Mouse (Mus musculus) heart, postnatal 0 days (tissue): ENCODE measurements at regions not wholly inside any gene's neighbourhood (a gene's known extent, or its start where the extent isn't known, plus 50 kb on each side); places are given as distances from the start of the nearest gene placed in this dataset.

ENCODE experiments used
- ATAC-seq: fragments of 200-750 bp; cut with Nextera tagmentation; 2 replicates; pipeline ENCODE4 v1.8.0; 2017; ENCODE audit warnings: low read depth, moderate number of reproducible peaks, moderate library complexity; ENCODE audit not compliant: insufficient read depth
- DNase-seq: peaks from one replicate; pipeline ENCODE4 v3.0.0-alpha.2; 2016; ENCODE audit warnings: low spot score
- H3K27ac ChIP-seq: fragments of 300-500 bp; sonication (generic); 2 replicates; pipeline ENCODE4 v1.5.1; 2014; ENCODE audit warnings: low read depth, mild to moderate bottlenecking
- H3K27me3 ChIP-seq: fragments of 300-500 bp; sonication (generic); 2 replicates; pipeline ENCODE4 v1.6.1; 2014; ENCODE audit warnings: low read length, mixed read lengths; ENCODE audit not compliant: control insufficient read depth, insufficient read depth
- H3K36me3 ChIP-seq: fragments of 300-500 bp; sonication (generic); replicated peaks from 2 replicates; pipeline ENCODE4 v1.6.1; 2014; ENCODE audit warnings: low read length, mixed read lengths; ENCODE audit not compliant: control insufficient read depth, insufficient read depth
- H3K4me1 ChIP-seq: fragments of 300-500 bp; sonication (generic); 2 replicates; pipeline ENCODE4 v1.6.1; 2014; ENCODE audit warnings: antibody characterized with exemption; ENCODE audit not compliant: control insufficient read depth, insufficient read depth
- H3K4me2 ChIP-seq: fragments of 300-500 bp; sonication (generic); 2 replicates; pipeline ENCODE4 v1.6.1; 2014; ENCODE audit warnings: low read depth, mild to moderate bottlenecking, low read length, moderate library complexity
- H3K4me3 ChIP-seq: fragments of 300-500 bp; sonication (generic); 2 replicates; pipeline ENCODE4 v1.5.1; 2014; ENCODE audit warnings: low read depth, low read length
- H3K9ac ChIP-seq: fragments of 300-500 bp; sonication (generic); replicated peaks from 2 replicates; pipeline ENCODE4 v1.6.1; 2014; ENCODE audit warnings: low read depth, low read length, mixed read lengths
- H3K9me3 ChIP-seq: fragments of 300-500 bp; sonication (generic); replicated peaks from 2 replicates; pipeline ENCODE4 v1.6.1; 2016; ENCODE audit warnings: low read length; ENCODE audit not compliant: control insufficient read depth
- CTCF ChIP-seq: IDR thresholded peaks from 2 replicates; pipeline ENCODE4 v1.5.1; 2016; ENCODE audit warnings: antibody characterized with exemption, control low read depth, low read depth
- EP300 ChIP-seq: IDR thresholded peaks from 2 replicates; pipeline ENCODE4 v1.6.1; 2016; ENCODE audit warnings: antibody characterized with exemption, low read depth
- WGBS: fragments of 180-500 bp; shearing (Covaris S2); extraction: QIAGEN DNeasy Blood & Tissue Kit; methylation state at CpG from one replicate; pipeline ENCODE4 v1.1.7; 2014; 5-methylcytosine and 5-hydroxymethylcytosine counted together

DNA sequence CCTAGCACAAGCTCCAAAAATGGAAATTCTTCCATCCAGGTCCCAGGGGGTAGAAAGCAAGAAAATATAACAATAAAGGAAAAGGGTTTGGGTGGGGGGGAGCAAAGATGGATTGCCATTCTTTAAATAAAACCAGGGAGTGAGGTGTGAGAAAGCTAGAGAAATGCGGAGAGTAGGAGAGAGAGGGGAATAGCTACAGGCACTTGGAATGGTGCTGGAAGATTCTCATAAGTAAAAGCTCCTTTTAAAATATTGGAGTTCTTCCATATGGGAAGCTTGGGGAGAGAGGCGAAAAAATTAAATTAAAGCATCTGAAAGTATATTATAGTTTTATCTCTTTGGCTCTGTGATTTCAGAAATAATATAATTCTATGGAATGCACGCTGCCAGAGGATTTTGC lies 328.6 kb downstream of the Rnf144a start:
- H3K4me2 ChIP-seq, result no peak overlapping the region
- H3K4me3 ChIP-seq, result no peak overlapping the region
- no peaks in the 10 kb centered on the region for H3K27me3 ChIP-seq
- DNase-seq (no peak), ATAC-seq (no peak)
- H3K4me1 ChIP-seq, result no peaks in the 10 kb centered on the region
- WGBS, result 83% methylated on average over 3 of the region's 3 CpGs
- no peak overlapping the region for H3K9ac ChIP-seq
- no peak overlapping the region for H3K27ac ChIP-seq
- TF ChIP-seq CTCF, result no peak
- TF ChIP-seq EP300, result no peak
- H3K9me3 ChIP-seq, result no peaks in the 10 kb centered on the region
- H3K36me3 ChIP-seq, result no peaks in the 10 kb centered on the region

DNA sequence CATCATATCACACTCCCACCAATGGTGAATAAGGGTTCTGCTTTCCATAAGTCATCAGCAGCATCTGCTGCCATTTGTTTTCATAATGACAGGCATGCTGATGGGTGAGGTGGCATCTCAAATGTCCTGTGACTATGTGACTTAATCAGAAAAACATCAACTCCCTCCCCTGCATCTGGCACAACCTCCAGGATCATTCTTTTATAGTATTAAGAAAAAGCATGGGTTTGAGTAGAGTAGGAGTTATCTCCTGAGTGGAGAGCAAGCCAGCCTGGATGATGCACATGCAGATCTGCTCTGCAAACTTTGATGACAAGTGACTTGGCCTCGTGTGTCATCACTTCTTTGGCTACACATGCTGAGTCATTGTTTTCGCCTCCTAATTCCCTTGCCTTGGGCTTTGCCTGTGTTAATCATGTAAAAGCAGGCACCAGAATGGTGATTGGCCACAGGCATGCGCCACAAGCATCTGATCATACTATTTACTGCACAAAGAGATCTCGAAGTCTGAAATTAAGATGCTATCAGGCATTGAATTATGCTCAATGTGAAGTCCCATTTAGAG lies 335.9 kb downstream of the Rnf144a start:
- 54% methylated on average over 4 of the region's 4 CpGs for WGBS
- H3K4me3 ChIP-seq, result no peak overlapping the region
- H3K4me2 ChIP-seq, result no peak overlapping the region
- no peaks in the 10 kb centered on the region for H3K4me1 ChIP-seq
- no peaks in the 10 kb centered on the region for H3K36me3 ChIP-seq
- H3K9ac ChIP-seq, result no peak overlapping the region
- DNase-seq, result no peak
- H3K27ac ChIP-seq, result no peak overlapping the region
- no peaks in the 10 kb centered on the region for H3K9me3 ChIP-seq
- no peaks in the 10 kb centered on the region for H3K27me3 ChIP-seq
- TF ChIP-seq EP300 (no peak), CTCF (no peak)
- ATAC-seq, result no peak

DNA sequence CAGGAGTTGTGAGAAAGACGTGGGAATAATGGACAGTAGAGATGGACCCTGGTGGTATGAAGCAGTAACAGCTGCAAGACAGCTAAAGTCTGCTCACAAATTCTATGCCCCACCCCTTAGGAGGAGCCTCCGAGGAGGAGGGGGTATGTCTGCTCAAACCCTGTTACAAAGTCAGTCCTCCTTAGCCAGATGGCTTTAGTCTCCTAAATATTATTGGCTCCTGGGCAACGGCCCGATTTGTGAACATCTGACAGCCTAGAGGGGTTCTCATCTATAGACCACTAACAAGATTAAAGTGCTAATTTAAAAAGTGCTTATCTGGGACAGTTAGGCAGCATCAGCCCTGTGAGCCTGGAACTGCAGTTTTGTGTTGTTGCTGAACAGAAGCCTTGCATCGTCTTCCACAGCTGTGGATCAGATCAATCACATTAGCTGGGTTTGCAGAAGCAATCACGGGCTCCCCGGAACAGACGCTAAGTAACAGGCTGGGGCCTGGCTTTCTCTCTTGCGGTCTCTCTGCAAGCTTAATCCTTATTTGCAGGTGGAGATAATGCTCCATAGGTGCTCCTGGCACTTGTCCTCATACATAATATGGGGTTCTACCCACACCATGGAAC lies 339.3 kb downstream of the Rnf144a start:
- Histone ChIP-seq H3K9me3 (no peaks in the 10 kb centered on the region), H3K9ac (no peak overlapping the region), H3K27ac (no peak overlapping the region), H3K27me3 (no peaks in the 10 kb centered on the region), H3K4me3 (no peak overlapping the region), H3K4me2 (no peak overlapping the region), H3K4me1 (no peaks in the 10 kb centered on the region), H3K36me3 (no peaks in the 10 kb centered on the region)
- DNase-seq (no peak), ATAC-seq (no peak)
- 40% methylated on average over 9 of the region's 9 CpGs for WGBS
- TF ChIP-seq EP300, result no peak
- TF ChIP-seq CTCF, result no peak

DNA sequence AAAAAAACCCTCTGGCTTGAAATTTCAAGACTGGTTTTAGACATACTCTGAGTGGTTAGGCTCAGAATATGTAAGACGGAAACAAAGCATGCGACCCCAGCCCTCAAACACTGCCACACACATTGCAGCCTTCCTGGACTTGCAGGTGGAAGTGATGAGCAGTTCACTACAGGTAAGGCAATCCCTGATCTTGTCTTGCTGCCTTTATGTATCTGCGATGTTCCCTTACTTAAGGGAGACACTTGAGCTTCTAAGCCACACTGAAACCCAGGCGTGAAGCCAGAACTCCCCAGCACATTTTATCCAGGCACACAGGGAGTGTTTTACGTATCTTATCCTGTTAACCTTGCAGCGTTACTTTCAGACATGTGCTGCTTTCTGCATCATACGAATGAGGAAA lies 342.9 kb downstream of the Rnf144a start:
- WGBS, result 67% methylated on average over 7 of the region's 7 CpGs
- Histone ChIP-seq H3K4me1 (peaks cover 3% of the 10 kb centered on the region; the same call in 1 of the 2 replicates), H3K4me3 (no peak overlapping the region), H3K27ac (no peak overlapping the region), H3K9me3 (no peaks in the 10 kb centered on the region), H3K36me3 (no peaks in the 10 kb centered on the region), H3K4me2 (no peak overlapping the region), H3K27me3 (peaks cover 15% of the 10 kb centered on the region; the same call in 1 of the 2 replicates), H3K9ac (no peak overlapping the region)
- DNase-seq (no peak), ATAC-seq (no peak)
- no peak for TF ChIP-seq CTCF
- no peak for TF ChIP-seq EP300

DNA sequence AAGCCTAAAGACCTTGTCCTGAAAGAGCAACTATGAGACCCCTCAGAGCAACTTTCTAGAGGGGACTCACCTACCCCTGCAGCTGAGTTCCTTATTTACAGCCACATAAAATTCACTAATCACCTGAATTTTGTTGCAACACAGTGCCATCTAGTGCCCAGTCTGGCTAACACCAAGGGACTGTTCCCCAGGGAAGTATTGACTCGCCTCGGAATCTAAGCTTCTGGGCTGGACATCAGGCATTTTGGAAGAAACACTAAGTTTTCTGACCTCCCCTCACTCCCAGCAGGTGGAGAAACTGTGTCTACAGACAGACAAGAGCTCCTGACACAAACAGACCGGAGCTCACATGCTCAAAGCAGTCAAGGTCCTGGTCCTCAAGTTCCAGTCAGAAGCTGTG lies 343.4 kb downstream of the Rnf144a start:
- Histone ChIP-seq H3K27ac (no peak overlapping the region), H3K36me3 (no peaks in the 10 kb centered on the region), H3K9ac (no peak overlapping the region), H3K4me3 (no peak overlapping the region), H3K4me1 (peaks cover 3% of the 10 kb centered on the region; the same call in 1 of the 2 replicates), H3K27me3 (peaks cover 15% of the 10 kb centered on the region; the same call in 1 of the 2 replicates), H3K9me3 (no peaks in the 10 kb centered on the region), H3K4me2 (no peak overlapping the region)
- 10% methylated on average over 3 of the region's 3 CpGs for WGBS
- ATAC-seq, result peak; percentile 58; the same call in 1 of the 2 replicates
- TF ChIP-seq CTCF, result peak; percentile 73
- no peak for TF ChIP-seq EP300
- DNase-seq, result peak; percentile 81

DNA sequence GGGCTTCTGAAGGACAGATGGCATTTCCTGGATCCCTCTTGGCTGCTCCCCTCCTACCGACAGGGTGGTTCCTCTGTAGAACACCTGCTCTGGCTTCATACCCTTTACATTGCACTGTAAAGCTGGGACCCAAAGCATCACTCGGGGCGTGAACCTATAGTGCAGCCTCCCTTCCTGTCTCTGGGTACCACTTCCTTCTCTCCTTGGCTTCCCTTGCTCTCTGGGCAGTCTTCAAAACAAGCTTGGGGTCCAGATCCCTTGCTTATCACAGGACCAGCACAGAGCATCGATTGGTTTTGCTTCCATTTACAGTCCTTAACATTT lies 346.4 kb downstream of the Rnf144a start:
- H3K27ac ChIP-seq, result no peak overlapping the region
- DNase-seq (no peak), ATAC-seq (no peak)
- 23% methylated on average over 4 of the region's 4 CpGs for WGBS
- TF ChIP-seq EP300 (no peak), CTCF (no peak)
- no peaks in the 10 kb centered on the region for H3K36me3 ChIP-seq
- peaks cover 3% of the 10 kb centered on the region; the same call in 1 of the 2 replicates for H3K4me1 ChIP-seq
- H3K4me2 ChIP-seq, result peak overlapping the region; percentile 47
- no peaks in the 10 kb centered on the region for H3K9me3 ChIP-seq
- no peak overlapping the region for H3K9ac ChIP-seq
- peaks cover 15% of the 10 kb centered on the region; the same call in 1 of the 2 replicates for H3K27me3 ChIP-seq
- H3K4me3 ChIP-seq, result peak overlapping the region; percentile 21
